Mouse (Mus musculus) hindbrain, postnatal 0 days (tissue): ENCODE measurements around the gene Aspn. TPM values are rescaled to one million over a fixed set of nuclear protein-coding genes. Genes with fewer than 3 reads are reported as not detected.

Source experiments
- ATAC-seq: fragments of 200-750 bp; cut with Nextera tagmentation; 2 replicates; pipeline ENCODE4 v1.8.0; 2017; ENCODE audit warnings: mild to moderate bottlenecking, moderate TSS enrichment, moderate library complexity
- DNase-seq: peaks from one replicate; pipeline ENCODE4 v3.0.0-alpha.2; 2015; ENCODE audit warnings: low spot score
- H3K27ac ChIP-seq: fragments of 300-500 bp; sonication (generic); 2 replicates; pipeline ENCODE4 v1.5.1; 2014; ENCODE audit warnings: mild to moderate bottlenecking
- H3K27me3 ChIP-seq: fragments of 300-500 bp; sonication (generic); 2 replicates; pipeline ENCODE4 v1.6.1; 2014; ENCODE audit warnings: low read length, mixed read lengths; ENCODE audit not compliant: insufficient read depth
- H3K36me3 ChIP-seq: fragments of 300-500 bp; sonication (generic); 2 replicates; pipeline ENCODE4 v1.6.1; 2014; ENCODE audit warnings: low read length, mixed read lengths; ENCODE audit not compliant: insufficient read depth
- H3K4me1 ChIP-seq: fragments of 300-500 bp; sonication (generic); 2 replicates; pipeline ENCODE4 v1.6.1; 2014; ENCODE audit warnings: antibody characterized with exemption, low read length, mixed read lengths; ENCODE audit not compliant: insufficient read depth
- H3K4me2 ChIP-seq: fragments of 300-500 bp; sonication (generic); 2 replicates; pipeline ENCODE4 v1.6.1; 2014; ENCODE audit warnings: low read depth, mild to moderate bottlenecking, low read length, moderate library complexity, mixed read lengths
- H3K4me3 ChIP-seq: fragments of 300-500 bp; sonication (generic); 2 replicates; pipeline ENCODE4 v1.5.1; 2014; ENCODE audit warnings: low read length
- H3K9ac ChIP-seq: fragments of 300-500 bp; sonication (generic); replicated peaks from 2 replicates; pipeline ENCODE4 v1.6.1; 2014; ENCODE audit warnings: mild to moderate bottlenecking, low read length, moderate library complexity, mixed read lengths
- H3K9me3 ChIP-seq: fragments of 300-500 bp; sonication (generic); 2 replicates; pipeline ENCODE4 v1.6.1; 2016; ENCODE audit warnings: low read length, mixed read lengths
- CTCF ChIP-seq: IDR thresholded peaks from 2 replicates; pipeline ENCODE4 v1.5.1; 2016; ENCODE audit warnings: antibody characterized with exemption, control low read depth, low read depth
- WGBS: fragments of 180-500 bp; shearing (Covaris S2); extraction: QIAGEN DNeasy Blood & Tissue Kit; methylation state at CpG from one replicate; pipeline ENCODE4 v1.1.7; 2014; 5-methylcytosine and 5-hydroxymethylcytosine counted together
- polyA plus RNA-seq: library from polyadenylated mRNA; unstranded; fragments of >200 nt; fragmentation: Nextera tagmentation; extraction: Ambion mirVana; gene quantifications from 2 replicates; pipeline ENCODE4 v1.2.1, GENCODE M21; 2015
- total RNA-seq: library from RNA; depleted of rRNA; stranded (reverse); fragments of >200 nt; gene quantifications from 2 replicates; pipeline ENCODE4 v1.2.3, GENCODE M21; 2014; rRNA removed

Gene Aspn
- total and polyA plus RNA-seq, 2 experiments from 2014 or later: 0.21 to 1.0 TPM

DNA sequence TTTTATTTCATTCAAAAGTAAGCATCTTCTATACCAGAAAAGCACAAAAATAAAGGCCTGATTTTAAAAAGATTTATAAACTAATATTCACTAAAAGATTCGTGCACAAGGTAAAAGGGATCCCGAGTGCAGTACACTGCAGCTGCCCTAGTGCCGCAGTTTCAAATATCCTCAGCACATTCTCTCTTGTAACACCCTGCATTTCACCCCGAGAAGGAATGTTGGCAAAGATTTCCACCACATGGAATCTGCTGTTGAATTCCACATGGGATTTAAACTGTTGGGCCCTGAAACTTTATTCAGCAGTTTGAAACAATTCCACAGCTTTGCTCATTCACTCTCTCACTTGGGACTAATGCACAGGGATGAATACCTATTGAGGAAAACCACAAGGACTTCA lies 63.5 kb downstream of the Aspn start, which contains the start of gene Ogn:
Gene Ogn (plus strand): TSS at position 333 of the 400 bp plus-strand sequence.
- no peak within 1 kb of the TSS for H3K4me2 ChIP-seq
- 56% methylated on average over 4 of the region's 4 CpGs for WGBS
- no peaks in the 10 kb centered on the region for H3K27me3 ChIP-seq
- no peak within 1 kb of the TSS for H3K27ac ChIP-seq
- H3K9me3 ChIP-seq: no peaks in the 10 kb centered on the region
- no peak for TF ChIP-seq CTCF
- H3K36me3 ChIP-seq: no peaks in the 10 kb centered on the region
- H3K4me3 ChIP-seq: no peak within 1 kb of the TSS
- no peaks in the 10 kb centered on the region for H3K4me1 ChIP-seq
- ATAC-seq (no peak), DNase-seq (peak; percentile 19)
- H3K9ac ChIP-seq: no peak within 1 kb of the TSS

- Histone ChIP-seq H3K4me1 (no peaks in the 10 kb centered on the region), H3K4me3 (no peak overlapping the region), H3K36me3 (no peaks in the 10 kb centered on the region), H3K9me3 (no peaks in the 10 kb centered on the region), H3K27ac (no peak overlapping the region), H3K4me2 (no peak overlapping the region), H3K9ac (no peak overlapping the region), H3K27me3 (no peaks in the 10 kb centered on the region)
- no peak for DNase-seq
- 78% methylated on average over 4 of the region's 4 CpGs for WGBS
- ATAC-seq: no peak
- no peak for TF ChIP-seq CTCF
Measured at GRCm38 (mm10) chr13:49608589-49609322, 64.5 kb downstream of the Aspn start.

DNA sequence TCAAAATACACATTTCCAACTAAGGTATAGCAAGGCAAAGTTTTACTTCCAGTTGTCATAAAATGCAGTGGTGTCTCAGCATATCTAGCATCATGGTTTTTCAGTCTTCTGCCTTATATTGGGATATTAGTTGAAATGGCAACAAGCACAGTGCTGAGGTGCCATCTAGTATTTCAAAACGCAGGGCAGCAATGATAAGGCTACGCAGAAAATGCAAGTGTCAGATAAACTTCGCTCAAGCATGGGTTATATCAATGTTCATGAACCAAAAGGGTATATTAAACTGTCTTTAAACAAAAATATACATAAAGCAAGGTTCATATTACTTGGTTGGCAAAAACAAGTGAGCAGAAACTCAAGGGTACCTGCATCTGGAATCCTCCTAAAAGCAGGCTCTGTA lies 72.8 kb downstream of the Aspn start:
- no peak for ATAC-seq
- no peak for TF ChIP-seq CTCF
- H3K27ac ChIP-seq: no peak overlapping the region
- 95% methylated on average over 3 of the region's 3 CpGs for WGBS
- H3K4me3 ChIP-seq: no peak overlapping the region
- no peaks in the 10 kb centered on the region for H3K4me1 ChIP-seq
- H3K4me2 ChIP-seq: no peak overlapping the region
- H3K27me3 ChIP-seq: no peaks in the 10 kb centered on the region
- no peaks in the 10 kb centered on the region for H3K9me3 ChIP-seq
- DNase-seq: no peak
- no peaks in the 10 kb centered on the region for H3K36me3 ChIP-seq
- H3K9ac ChIP-seq: no peak overlapping the region

Other genes with a start within 250 kb of the Aspn start
- gene Fgd3, start 224.1 kb upstream of the Aspn start, total RNA-seq: 6.3 and 8.4 TPM in 2 replicates
- gene Fgd3, start 224.1 kb upstream of the Aspn start, polyA plus RNA-seq: 1.6 TPM in 2 replicates
- 48.2 and 51.2 TPM in 2 replicates for gene Bicd2, start 202.9 kb upstream of the Aspn start, total RNA-seq
- gene Bicd2, start 202.9 kb upstream of the Aspn start, polyA plus RNA-seq: 23.3 and 25.1 TPM in 2 replicates
- gene Ippk, start 123.2 kb upstream of the Aspn start, total RNA-seq: 9.2 and 11.9 TPM in 2 replicates
- gene Ippk, start 123.2 kb upstream of the Aspn start, polyA plus RNA-seq: 10.2 and 10.8 TPM in 2 replicates
- 0.14 and 0.16 TPM in 2 replicates for gene Tes3-ps, start 51.1 kb upstream of the Aspn start, total RNA-seq
- gene Tes3-ps, start 51.1 kb upstream of the Aspn start, polyA plus RNA-seq: 0.51 and 0.64 TPM in 2 replicates
- gene Ecm2, start 39.6 kb upstream of the Aspn start, total RNA-seq: 2.6 and 4.6 TPM in 2 replicates
- gene Ecm2, start 39.6 kb upstream of the Aspn start, polyA plus RNA-seq: 2.9 and 3.0 TPM in 2 replicates
- 1.4 and 1.5 TPM in 2 replicates for gene Omd, start 38.0 kb downstream of the Aspn start, total RNA-seq
- gene Omd, start 38.0 kb downstream of the Aspn start, polyA plus RNA-seq: 1.4 and 2.0 TPM in 2 replicates
- 6.9 and 9.4 TPM in 2 replicates for gene Ogn, start 63.6 kb downstream of the Aspn start, total RNA-seq
- gene Ogn, start 63.6 kb downstream of the Aspn start, polyA plus RNA-seq: 14.5 and 14.9 TPM in 2 replicates
- 2.4 and 5.5 TPM in 2 replicates for gene Cenpp, start 108.3 kb downstream of the Aspn start, total RNA-seq
- gene Cenpp, start 108.3 kb downstream of the Aspn start, polyA plus RNA-seq: 9.7 and 10.2 TPM in 2 replicates
- 5.4 and 5.7 TPM in 2 replicates for gene Nol8, start 108.6 kb downstream of the Aspn start, total RNA-seq
- gene Nol8, start 108.6 kb downstream of the Aspn start, polyA plus RNA-seq: 13.6 and 13.8 TPM in 2 replicates
- 29.2 and 45.5 TPM in 2 replicates for gene Iars, start 137.7 kb downstream of the Aspn start, total RNA-seq
- 22.5 and 22.8 TPM in 2 replicates for gene Iars, start 137.7 kb downstream of the Aspn start, polyA plus RNA-seq